Mouse (Mus musculus) myocyte (in vitro differentiated cells): ENCODE results near the gene Trpm3.

Experiments used
- MYOD1 ChIP-seq, 3 experiments: IDR thresholded peaks; one replicate each; pipeline ENCODE4 v1.6.1; 2011; ENCODE audit warnings: control low read depth in 2 of 3, low read depth in 2 of 3, mild to moderate bottlenecking in 2 of 3, moderate library complexity in 1 of 3; ENCODE audit not compliant: insufficient read length in 2 of 3, control insufficient read depth in 1 of 3
- POLR2A ChIP-seq: IDR thresholded peaks from one replicate; pipeline ENCODE4 v1.6.1; 2011; ENCODE audit warnings: low read depth, mild to moderate bottlenecking, control low read depth, moderate library complexity; ENCODE audit not compliant: insufficient read length

DNA sequence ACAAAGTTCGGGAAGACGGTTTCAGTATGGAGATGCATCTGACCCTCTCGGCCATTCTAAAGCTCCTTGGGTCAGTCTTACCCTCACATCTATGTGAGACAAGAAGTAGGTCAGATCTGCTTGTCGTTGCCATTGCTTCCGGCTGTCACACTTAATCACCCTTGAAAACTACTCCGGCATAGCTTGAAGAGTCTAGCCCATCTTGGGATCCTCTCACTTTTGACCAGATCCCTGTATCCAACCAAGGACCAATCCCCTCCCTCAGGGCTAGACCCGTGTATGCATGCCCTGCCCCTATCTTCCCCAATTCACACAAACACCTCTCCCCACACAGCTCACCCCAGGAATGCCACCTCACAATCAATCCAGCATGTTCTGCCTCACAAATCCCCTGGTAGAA is 867.0 kb downstream of the Trpm3 start:
- TF ChIP-seq POLR2A: no peak
- TF ChIP-seq MYOD1 (IDR thresholded peaks at IDR 0.05; ENCODE audit: control insufficient read depth in 1 of 3, insufficient read length in 2 of 3, low read depth in 2 of 3): no peak
